Mouse (Mus musculus): ENCODE results near the gene Hexim1. TPM values are rescaled to one million over a fixed set of nuclear protein-coding genes. Genes with fewer than 3 reads are reported as not detected.
A peak's percentile ranks its signal among the peaks of the same experiment; 100 is the strongest.

The Hexim1 gene
- polyA plus RNA-seq, 1 experiment, result 5.8 TPM

DNA sequence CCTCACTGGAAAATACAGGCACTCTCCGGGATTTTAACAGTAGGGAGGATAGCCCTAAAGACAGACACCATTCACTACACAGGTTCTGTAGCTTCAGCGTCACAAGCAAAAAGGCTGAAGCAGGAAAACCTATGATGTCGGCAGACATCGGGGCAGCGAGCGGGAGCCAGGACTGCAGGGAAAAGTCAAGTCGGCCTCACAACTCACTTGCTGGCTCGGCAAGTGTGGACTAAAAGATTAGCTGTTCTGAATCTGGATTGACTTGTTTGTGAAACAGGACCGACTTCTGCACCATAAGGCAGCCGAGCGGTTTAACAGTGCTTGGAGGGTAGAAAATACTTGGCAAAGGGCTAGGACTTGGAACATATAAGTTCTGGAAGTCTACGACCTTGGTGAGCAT, 3.0 kb upstream of the Hexim1 start:
- TF ChIP-seq POLR2A (IDR thresholded peaks at IDR 0.05; ENCODE audit: control insufficient read depth, low read depth, low read length) (no peak), CTCF (IDR thresholded peaks at IDR 0.05; ENCODE audit: control insufficient read depth, insufficient read depth, insufficient replicate concordance, low read depth, low read length) (no peak)
- peaks cover 3% of the 10 kb centered on the region; the same call in 1 of the 2 replicates for H3K27me3 ChIP-seq (ENCODE audit: control insufficient read depth, insufficient read depth, low read length)
- no peaks in the 10 kb centered on the region for H3K36me3 ChIP-seq (ENCODE audit: control insufficient read depth, insufficient read depth, low read length)
- no peak overlapping the region for H3K4me3 ChIP-seq (ENCODE audit: control insufficient read depth, low read depth, low read length)
- peak overlapping the region; percentile 68 for H3K27ac ChIP-seq (ENCODE audit: control insufficient read depth, insufficient read depth, low read depth, low read length)
- H3K4me1 ChIP-seq (ENCODE audit: control insufficient read depth, insufficient read depth, low read length), result peaks cover 40% of the 10 kb centered on the region

DNA sequence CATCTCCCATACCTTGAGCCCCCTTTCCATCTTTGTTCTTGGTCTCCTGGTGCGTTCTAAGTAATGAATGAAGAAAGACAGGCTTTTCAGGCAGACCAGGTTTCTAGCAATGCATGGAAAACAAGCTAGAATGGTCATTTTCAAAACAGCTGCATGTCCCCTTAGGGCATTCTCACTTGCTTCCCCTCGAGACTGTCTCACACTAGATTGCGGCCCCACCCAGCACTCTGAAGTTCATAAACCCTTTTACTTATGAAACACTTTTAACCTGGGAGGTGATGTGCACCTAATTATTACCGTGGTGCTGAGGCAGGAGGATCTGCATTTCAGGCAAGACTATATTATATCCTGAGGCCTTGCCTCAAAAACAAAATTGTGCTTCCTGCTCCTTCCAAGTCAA, 2.3 kb upstream of the Hexim1 start:
- H3K27me3 ChIP-seq (ENCODE audit: control insufficient read depth, insufficient read depth, low read length), result peaks cover 3% of the 10 kb centered on the region; the same call in 1 of the 2 replicates
- H3K4me1 ChIP-seq (ENCODE audit: control insufficient read depth, insufficient read depth, low read length), result peaks cover 40% of the 10 kb centered on the region
- H3K36me3 ChIP-seq (ENCODE audit: control insufficient read depth, insufficient read depth, low read length), result no peaks in the 10 kb centered on the region
- H3K27ac ChIP-seq (ENCODE audit: control insufficient read depth, insufficient read depth, low read depth, low read length), result no peak overlapping the region; the same call in 1 of the 2 replicates
- TF ChIP-seq POLR2A (IDR thresholded peaks at IDR 0.05; ENCODE audit: control insufficient read depth, low read depth, low read length) (no peak), CTCF (IDR thresholded peaks at IDR 0.05; ENCODE audit: control insufficient read depth, insufficient read depth, insufficient replicate concordance, low read depth, low read length) (no peak)
- no peak overlapping the region for H3K4me3 ChIP-seq (ENCODE audit: control insufficient read depth, low read depth, low read length)

DNA sequence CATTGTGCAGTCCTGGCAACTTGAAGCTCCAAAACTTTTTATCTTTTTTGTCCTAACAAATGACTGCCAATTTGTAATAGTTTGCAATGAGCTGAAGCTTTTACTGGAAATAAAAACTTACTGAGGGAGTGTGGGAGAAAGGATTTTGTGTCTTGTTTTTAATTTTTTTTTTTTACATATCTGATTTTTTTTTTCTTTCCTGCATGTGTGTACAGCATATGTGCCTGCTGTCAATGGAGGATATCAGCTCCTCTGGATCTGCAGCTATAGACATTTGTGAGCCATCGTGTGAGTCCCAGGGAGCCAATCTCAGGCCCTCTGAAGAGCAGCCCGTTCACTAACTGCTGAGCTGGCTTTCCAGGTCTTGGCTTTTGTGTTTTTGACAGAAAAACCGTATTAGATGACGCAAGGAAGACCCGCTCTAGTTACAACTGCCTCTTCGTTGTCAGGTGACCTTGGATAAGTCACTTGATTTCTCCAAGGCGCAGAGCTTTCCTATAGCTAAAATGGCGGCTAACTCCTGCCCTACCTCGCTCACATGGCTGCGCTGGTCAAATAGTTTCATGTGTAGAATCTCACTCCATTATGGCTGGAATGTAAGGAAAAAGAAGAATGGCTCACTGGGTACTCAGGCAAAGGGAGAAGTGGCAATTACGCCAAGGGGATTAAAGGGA, 1.6 kb upstream of the Hexim1 start:
- peaks cover 40% of the 10 kb centered on the region for H3K4me1 ChIP-seq (ENCODE audit: control insufficient read depth, insufficient read depth, low read length)
- TF ChIP-seq POLR2A (IDR thresholded peaks at IDR 0.05; ENCODE audit: control insufficient read depth, low read depth, low read length) (no peak), CTCF (IDR thresholded peaks at IDR 0.05; ENCODE audit: control insufficient read depth, insufficient read depth, insufficient replicate concordance, low read depth, low read length) (no peak)
- H3K27ac ChIP-seq (ENCODE audit: control insufficient read depth, insufficient read depth, low read depth, low read length), result peak overlapping the region; percentile 98

DNA sequence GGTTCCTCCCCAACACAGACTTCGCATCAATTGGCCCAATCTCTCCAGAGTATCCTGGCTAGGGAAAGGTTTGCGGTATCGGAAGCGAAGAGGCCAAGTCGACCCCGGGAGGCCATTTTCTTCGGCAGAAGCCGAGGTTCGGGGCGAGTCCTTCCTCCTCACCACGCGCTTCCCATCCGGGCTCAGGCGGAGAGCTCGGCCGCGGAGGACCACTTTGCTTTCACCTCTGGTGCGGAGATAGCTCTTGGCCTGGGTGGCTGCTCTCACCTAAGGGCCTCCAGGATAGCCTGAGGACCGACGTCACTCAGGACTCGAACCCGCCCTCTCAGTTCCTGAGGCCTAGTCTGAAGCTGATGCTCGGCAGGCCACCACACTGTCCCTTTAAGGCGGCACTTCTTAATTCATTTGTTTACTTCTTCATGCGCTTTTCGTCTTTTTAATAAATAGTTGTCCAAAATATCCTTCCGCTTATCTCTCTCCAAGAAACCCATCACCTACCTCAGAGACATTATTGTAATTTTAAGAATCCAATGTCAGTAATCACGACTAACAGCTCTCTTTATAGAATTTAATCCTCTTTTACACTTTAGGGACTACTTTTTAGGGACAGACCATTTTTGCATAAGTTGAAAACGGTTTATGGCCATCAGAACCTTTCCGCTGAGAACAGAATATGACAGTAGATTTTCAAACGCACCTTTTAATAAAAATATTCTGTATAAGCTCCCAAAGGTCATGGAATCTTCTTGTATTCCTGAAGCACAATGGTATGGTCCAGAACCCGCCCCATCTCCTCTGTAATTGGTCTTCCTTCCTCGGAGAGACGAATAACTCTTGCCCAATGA, 646 bp upstream of the Hexim1 start:
- Histone ChIP-seq H3K27ac (ENCODE audit: control insufficient read depth, insufficient read depth, low read depth, low read length) (peak overlapping the region; percentile 98), H3K4me3 (ENCODE audit: control insufficient read depth, low read depth, low read length) (peak overlapping the region; percentile 97), H3K27me3 (ENCODE audit: control insufficient read depth, insufficient read depth, low read length) (peaks cover 3% of the 10 kb centered on the region; the same call in 1 of the 2 replicates), H3K4me1 (ENCODE audit: control insufficient read depth, insufficient read depth, low read length) (peaks cover 40% of the 10 kb centered on the region), H3K36me3 (ENCODE audit: control insufficient read depth, insufficient read depth, low read length) (no peaks in the 10 kb centered on the region)
- TF ChIP-seq CTCF (IDR thresholded peaks at IDR 0.05; ENCODE audit: control insufficient read depth, insufficient read depth, insufficient replicate concordance, low read depth, low read length) (no peak), POLR2A (IDR thresholded peaks at IDR 0.05; ENCODE audit: control insufficient read depth, low read depth, low read length) (peak; percentile 72; the same call in 1 of the 2 replicates)

More for the DNA sequence above, 1.6 kb upstream of the Hexim1 start:
- Histone ChIP-seq H3K27me3 (ENCODE audit: control insufficient read depth, insufficient read depth, low read length) (peaks cover 3% of the 10 kb centered on the region; the same call in 1 of the 2 replicates), H3K36me3 (ENCODE audit: control insufficient read depth, insufficient read depth, low read length) (no peaks in the 10 kb centered on the region), H3K4me3 (ENCODE audit: control insufficient read depth, low read depth, low read length) (peak overlapping the region; percentile 95)

DNA sequence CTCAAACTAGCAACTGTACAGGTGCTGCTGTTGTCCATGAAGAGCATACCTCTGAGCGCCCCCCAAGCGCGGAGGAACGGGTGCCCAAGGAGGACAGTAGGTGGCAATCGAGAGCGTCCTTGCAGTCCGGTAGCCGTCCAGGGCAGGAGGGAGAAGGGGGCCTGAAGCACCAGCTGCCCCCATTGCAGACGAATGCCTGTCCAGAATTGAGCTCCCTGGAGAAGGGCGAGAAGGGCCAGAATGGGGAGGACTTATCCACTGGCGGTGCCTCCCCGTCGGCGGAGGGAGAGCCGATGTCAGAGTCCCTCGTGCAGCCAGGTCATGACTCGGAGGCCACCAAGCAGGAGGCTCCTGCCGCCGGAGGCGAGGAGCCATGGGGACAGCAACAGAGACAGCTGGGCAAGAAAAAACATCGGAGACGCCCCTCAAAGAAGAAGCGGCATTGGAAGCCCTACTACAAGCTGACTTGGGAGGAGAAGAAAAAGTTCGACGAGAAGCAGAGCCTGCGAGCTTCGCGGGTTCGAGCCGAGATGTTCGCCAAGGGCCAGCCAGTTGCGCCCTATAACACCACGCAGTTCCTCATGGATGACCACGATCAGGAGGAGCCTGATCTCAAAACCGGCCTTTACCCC, 1.0 kb downstream of the Hexim1 start:
- H3K4me1 ChIP-seq (ENCODE audit: control insufficient read depth, insufficient read depth, low read length), result peaks cover 30% of the 10 kb centered on the region
- H3K27ac ChIP-seq (ENCODE audit: control insufficient read depth, insufficient read depth, low read depth, low read length), result peak overlapping the region; percentile 94
- H3K36me3 ChIP-seq (ENCODE audit: control insufficient read depth, insufficient read depth, low read length), result no peaks in the 10 kb centered on the region
- TF ChIP-seq CTCF (IDR thresholded peaks at IDR 0.05; ENCODE audit: control insufficient read depth, insufficient read depth, insufficient replicate concordance, low read depth, low read length) (peak; percentile 50; the same call in 1 of the 2 replicates), POLR2A (IDR thresholded peaks at IDR 0.05; ENCODE audit: control insufficient read depth, low read depth, low read length) (no peak)
- peak overlapping the region; percentile 97 for H3K4me3 ChIP-seq (ENCODE audit: control insufficient read depth, low read depth, low read length)
- peaks cover 2% of the 10 kb centered on the region; the same call in 1 of the 2 replicates for H3K27me3 ChIP-seq (ENCODE audit: control insufficient read depth, insufficient read depth, low read length)

DNA sequence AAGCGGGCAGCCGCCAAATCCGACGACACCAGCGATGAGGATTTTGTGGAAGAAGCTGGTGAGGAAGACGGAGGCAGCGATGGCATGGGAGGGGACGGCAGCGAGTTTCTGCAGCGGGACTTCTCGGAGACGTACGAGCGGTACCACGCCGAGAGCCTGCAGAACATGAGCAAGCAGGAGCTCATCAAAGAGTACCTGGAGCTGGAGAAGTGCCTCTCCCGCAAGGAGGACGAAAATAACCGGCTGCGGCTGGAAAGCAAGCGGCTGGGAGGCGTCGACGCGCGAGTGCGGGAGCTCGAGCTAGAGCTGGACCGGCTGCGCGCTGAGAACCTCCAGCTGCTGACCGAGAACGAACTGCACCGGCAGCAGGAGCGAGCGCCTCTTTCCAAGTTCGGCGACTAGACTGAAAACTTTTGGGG, 1.6 kb downstream of the Hexim1 start:
- no peak for TF ChIP-seq CTCF (IDR thresholded peaks at IDR 0.05; ENCODE audit: control insufficient read depth, insufficient read depth, insufficient replicate concordance, low read depth, low read length)
- TF ChIP-seq POLR2A (IDR thresholded peaks at IDR 0.05; ENCODE audit: control insufficient read depth, low read depth, low read length), result peak; percentile 40; the same call in 1 of the 2 replicates
- peaks cover 25% of the 10 kb centered on the region for H3K4me1 ChIP-seq (ENCODE audit: control insufficient read depth, insufficient read depth, low read length)
- H3K27me3 ChIP-seq (ENCODE audit: control insufficient read depth, insufficient read depth, low read length), result no peaks in the 10 kb centered on the region
- peak overlapping the region; percentile 97 for H3K4me3 ChIP-seq (ENCODE audit: control insufficient read depth, low read depth, low read length)
- H3K27ac ChIP-seq (ENCODE audit: control insufficient read depth, insufficient read depth, low read depth, low read length), result peak overlapping the region; percentile 94
- H3K36me3 ChIP-seq (ENCODE audit: control insufficient read depth, insufficient read depth, low read length), result no peaks in the 10 kb centered on the region
